Mouse (Mus musculus) hindbrain, embryonic 14.5 days (tissue): ENCODE measurements around the gene Mcrip2. TPM values are rescaled to one million over a fixed set of nuclear protein-coding genes. Genes with fewer than 3 reads are reported as not detected.

Source experiments
- ATAC-seq: fragments of 200-750 bp; cut with Nextera tagmentation; 2 replicates; pipeline ENCODE4 v1.8.0; 2017; ENCODE audit warnings: moderate number of reproducible peaks, mild to moderate bottlenecking, moderate TSS enrichment, moderate library complexity; ENCODE audit not compliant: low FRiP score
- DNase-seq: peaks from one replicate; pipeline ENCODE4 v3.0.0-alpha.2; 2015; ENCODE audit warnings: low spot score
- H3K27ac ChIP-seq: fragments of 300-500 bp; sonication (generic); 2 replicates; pipeline ENCODE4 v1.5.1; 2014; ENCODE audit warnings: mild to moderate bottlenecking, moderate library complexity
- H3K27me3 ChIP-seq: fragments of 300-500 bp; sonication (generic); 2 replicates; pipeline ENCODE4 v1.6.1; 2014; ENCODE audit warnings: mild to moderate bottlenecking, low read length, mixed read lengths; ENCODE audit not compliant: control insufficient read depth, insufficient read depth
- H3K36me3 ChIP-seq: fragments of 300-500 bp; sonication (generic); replicated peaks from 2 replicates; pipeline ENCODE4 v1.6.1; 2014; ENCODE audit not compliant: control insufficient read depth, insufficient read depth
- H3K4me1 ChIP-seq: fragments of 300-500 bp; sonication (generic); replicated peaks from 2 replicates; pipeline ENCODE4 v1.6.1; 2014; ENCODE audit warnings: antibody characterized with exemption, low read length, mixed read lengths; ENCODE audit not compliant: control insufficient read depth, insufficient read depth
- H3K4me2 ChIP-seq: fragments of 300-500 bp; sonication (generic); replicated peaks from 2 replicates; pipeline ENCODE4 v1.6.1; 2014; ENCODE audit warnings: mild to moderate bottlenecking, moderate library complexity
- H3K4me3 ChIP-seq: fragments of 300-500 bp; sonication (generic); replicated peaks from 2 replicates; pipeline ENCODE4 v1.5.1; 2014; ENCODE audit warnings: mild to moderate bottlenecking, low read length
- H3K9ac ChIP-seq: fragments of 300-500 bp; sonication (generic); 2 replicates; pipeline ENCODE4 v1.6.1; 2014
- H3K9me3 ChIP-seq: fragments of 300-500 bp; sonication (generic); 2 replicates; pipeline ENCODE4 v1.6.1; 2016; ENCODE audit warnings: low read length; ENCODE audit not compliant: control insufficient read depth
- WGBS: fragments of 180-500 bp; shearing (Covaris S2); extraction: QIAGEN DNeasy Blood & Tissue Kit; methylation state at CpG from one replicate; pipeline ENCODE4 v1.1.7; 2014; 5-methylcytosine and 5-hydroxymethylcytosine counted together
- polyA plus RNA-seq: library from polyadenylated mRNA; unstranded; fragments of >200 nt; fragmentation: Nextera tagmentation; extraction: Ambion mirVana; gene quantifications from 2 replicates; pipeline ENCODE4 v1.2.1, GENCODE M21; 2014

The Mcrip2 gene
- polyA plus RNA-seq, 1 experiment from 2014 or later: 26.8 TPM

GRCm38 (mm10) chr17:25839455-25840235 lies 28.9 kb downstream of the Mcrip2 start:
- H3K9me3 ChIP-seq: no peaks in the 10 kb centered on the region

GRCm38 (mm10) chr17:25838904-25839303 lies 29.7 kb downstream of the Mcrip2 start:
- no peak for DNase-seq
- peaks cover 52% of the 10 kb centered on the region for H3K4me1 ChIP-seq
- peaks cover 50% of the 10 kb centered on the region for H3K36me3 ChIP-seq
- no peak for ATAC-seq
- no peaks in the 10 kb centered on the region for H3K9me3 ChIP-seq
- 87% methylated on average over 4 of the region's 4 CpGs for WGBS
- no peak overlapping the region for H3K27ac ChIP-seq
- no peak overlapping the region for H3K9ac ChIP-seq
- no peak overlapping the region for H3K4me3 ChIP-seq
- no peak overlapping the region for H3K4me2 ChIP-seq
- no peaks in the 10 kb centered on the region for H3K27me3 ChIP-seq

More at GRCm38 (mm10) chr17:25839455-25840235, 28.9 kb downstream of the Mcrip2 start:
- H3K4me3 ChIP-seq: no peak overlapping the region
- ATAC-seq: no peak
- no peak for DNase-seq
- H3K27me3 ChIP-seq: no peaks in the 10 kb centered on the region
- no peak overlapping the region for H3K4me2 ChIP-seq
- H3K9ac ChIP-seq: no peak overlapping the region
- WGBS: 87% methylated on average over 14 of the region's 14 CpGs
- H3K27ac ChIP-seq: no peak overlapping the region
- H3K36me3 ChIP-seq: peaks cover 50% of the 10 kb centered on the region
- H3K4me1 ChIP-seq: peaks cover 45% of the 10 kb centered on the region

GRCm38 (mm10) chr17:25837533-25837932 lies 31.0 kb downstream of the Mcrip2 start:
- WGBS: 14% methylated on average over 3 of the region's 3 CpGs
- ATAC-seq (no peak), DNase-seq (no peak)
- no peaks in the 10 kb centered on the region for H3K9me3 ChIP-seq
- peak overlapping the region; percentile 89 for H3K27ac ChIP-seq
- no peaks in the 10 kb centered on the region for H3K27me3 ChIP-seq
- peak overlapping the region; percentile 50 for H3K4me3 ChIP-seq
- peaks cover 50% of the 10 kb centered on the region for H3K36me3 ChIP-seq
- H3K4me1 ChIP-seq: peaks cover 49% of the 10 kb centered on the region
- H3K4me2 ChIP-seq: peak overlapping the region; percentile 96
- peak overlapping the region; percentile 81 for H3K9ac ChIP-seq

GRCm38 (mm10) chr17:25837076-25837410 lies 31.5 kb downstream of the Mcrip2 start, which contains the start of gene Rhbdl1:
Rhbdl1 (minus strand) TSS chr17:25837295.
- no peaks in the 10 kb centered on the region for H3K9me3 ChIP-seq
- ATAC-seq: peak; percentile 38
- H3K4me3 ChIP-seq: peak within 1 kb of the TSS; percentile 50
- peak within 1 kb of the TSS; percentile 81 for H3K9ac ChIP-seq
- DNase-seq: peak; percentile 86
- peak within 1 kb of the TSS; percentile 96 for H3K4me2 ChIP-seq
- H3K27me3 ChIP-seq: no peaks in the 10 kb centered on the region
- peaks cover 51% of the 10 kb centered on the region for H3K4me1 ChIP-seq
- 1% methylated on average over 28 of the region's 29 CpGs for whole genome bisulfite sequencing
- peaks cover 45% of the 10 kb centered on the region for H3K36me3 ChIP-seq
- peak within 1 kb of the TSS; percentile 89 for H3K27ac ChIP-seq

GRCm38 (mm10) chr17:25836397-25837075 lies 32.0 kb downstream of the Mcrip2 start:
- H3K27ac ChIP-seq: peak overlapping the region; percentile 89
- peak overlapping the region; percentile 81 for H3K9ac ChIP-seq
- no peaks in the 10 kb centered on the region for H3K9me3 ChIP-seq
- H3K4me1 ChIP-seq: peaks cover 56% of the 10 kb centered on the region
- H3K36me3 ChIP-seq: peaks cover 42% of the 10 kb centered on the region
- DNase-seq (no peak), ATAC-seq (no peak; the same call in 1 of the 2 replicates)
- H3K4me2 ChIP-seq: peak overlapping the region; percentile 96
- H3K27me3 ChIP-seq: no peaks in the 10 kb centered on the region
- H3K4me3 ChIP-seq: peak overlapping the region; percentile 50
- WGBS: 19% methylated on average over 23 of the region's 23 CpGs

GRCm38 (mm10) chr17:25835816-25836215 lies 32.7 kb downstream of the Mcrip2 start:
- H3K9ac ChIP-seq: peak overlapping the region; percentile 81; the same call in 1 of the 2 replicates
- H3K27ac ChIP-seq: 0 out of 2 replicates have a peak overlapping the region, but pooled peaks have one; percentile 89
- peaks cover 42% of the 10 kb centered on the region for H3K36me3 ChIP-seq
- ATAC-seq (no peak), DNase-seq (no peak)
- no peak overlapping the region for H3K4me3 ChIP-seq
- no peaks in the 10 kb centered on the region for H3K9me3 ChIP-seq
- H3K4me1 ChIP-seq: peaks cover 63% of the 10 kb centered on the region
- WGBS: 89% methylated on average over 16 of the region's 16 CpGs
- peak overlapping the region; percentile 96 for H3K4me2 ChIP-seq
- no peaks in the 10 kb centered on the region for H3K27me3 ChIP-seq

GRCm38 (mm10) chr17:25835301-25835700 lies 33.3 kb downstream of the Mcrip2 start:
- no peak for DNase-seq
- no peaks in the 10 kb centered on the region for H3K27me3 ChIP-seq
- WGBS: 95% methylated on average over 7 of the region's 7 CpGs
- no peak for ATAC-seq
- H3K9ac ChIP-seq: no peak overlapping the region
- H3K27ac ChIP-seq: no peak overlapping the region
- H3K9me3 ChIP-seq: no peaks in the 10 kb centered on the region
- H3K4me3 ChIP-seq: no peak overlapping the region
- H3K4me1 ChIP-seq: peaks cover 68% of the 10 kb centered on the region
- peaks cover 42% of the 10 kb centered on the region for H3K36me3 ChIP-seq
- H3K4me2 ChIP-seq: peak overlapping the region; percentile 96

- Histone ChIP-seq H3K4me1 (peaks cover 74% of the 10 kb centered on the region), H3K4me3 (peak overlapping the region; percentile 89), H3K4me2 (peak overlapping the region; percentile 96), H3K27me3 (no peaks in the 10 kb centered on the region), H3K9ac (peak overlapping the region; percentile 86), H3K36me3 (peaks cover 41% of the 10 kb centered on the region), H3K9me3 (no peaks in the 10 kb centered on the region), H3K27ac (no peak overlapping the region)
- DNase-seq (no peak), ATAC-seq (no peak)
- 90% methylated on average over 12 of the region's 12 CpGs for WGBS
These were observed 33.9 kb downstream of the Mcrip2 start for GRCm38 (mm10) chr17:25834595-25835222.
